Mouse (Mus musculus) limb, embryonic 12.5 days (tissue): Measurements from ENCODE around the gene Tank. TPM values are rescaled to one million over a fixed set of nuclear protein-coding genes. Genes with fewer than 3 reads are reported as not detected.

Experiments
- ATAC-seq: fragments of 200-750 bp; cut with Nextera tagmentation; 2 replicates; pipeline ENCODE4 v1.8.0; 2017; ENCODE audit warnings: low read depth, moderate TSS enrichment; ENCODE audit not compliant: insufficient number of reproducible peaks, insufficient read depth, low FRiP score, low TSS enrichment
- H3K27ac ChIP-seq: fragments of 300-500 bp; sonication (generic); 2 replicates; pipeline ENCODE4 v1.5.1; 2016; ENCODE audit warnings: mild to moderate bottlenecking, moderate library complexity
- H3K27me3 ChIP-seq: fragments of 300-500 bp; sonication (generic); 2 replicates; pipeline ENCODE4 v1.6.1; 2016; ENCODE audit warnings: mild to moderate bottlenecking, moderate library complexity
- H3K36me3 ChIP-seq: fragments of 300-500 bp; sonication (generic); 2 replicates; pipeline ENCODE4 v1.6.1; 2016; ENCODE audit warnings: mild to moderate bottlenecking, moderate library complexity
- H3K4me1 ChIP-seq: fragments of 300-500 bp; sonication (generic); replicated peaks from 2 replicates; pipeline ENCODE4 v1.6.1; 2016
- H3K4me2 ChIP-seq: fragments of 300-500 bp; sonication (generic); 2 replicates; pipeline ENCODE4 v1.6.1; 2016; ENCODE audit warnings: mild to moderate bottlenecking, moderate library complexity
- H3K4me3 ChIP-seq: fragments of 300-500 bp; sonication (generic); replicated peaks from 2 replicates; pipeline ENCODE4 v1.5.1; 2016; ENCODE audit warnings: mild to moderate bottlenecking
- H3K9ac ChIP-seq: fragments of 300-500 bp; sonication (generic); replicated peaks from 2 replicates; pipeline ENCODE4 v1.6.1; 2016; ENCODE audit warnings: mild to moderate bottlenecking, moderate library complexity
- H3K9me3 ChIP-seq: fragments of 300-500 bp; sonication (generic); 2 replicates; pipeline ENCODE4 v1.6.1; 2016; ENCODE audit warnings: mild to moderate bottlenecking, moderate library complexity
- WGBS: fragments of 180-500 bp; shearing (Covaris S2); methylation state at CpG from one replicate; pipeline ENCODE4 v1.1.7; 2016; 5-methylcytosine and 5-hydroxymethylcytosine counted together
- polyA plus RNA-seq: library from polyadenylated mRNA; unstranded; fragments of >200 nt; fragmentation: Nextera tagmentation; extraction: Ambion mirVana; gene quantifications from 2 replicates; pipeline ENCODE4 v1.2.1, GENCODE M21; 2016

Tank gene
- polyA plus RNA-seq, 1 experiment from 2014 or later: 25.3 TPM

- H3K9ac ChIP-seq: no peak overlapping the region
- no peak overlapping the region for H3K4me2 ChIP-seq
- H3K27me3 ChIP-seq: no peaks in the 10 kb centered on the region
- H3K9me3 ChIP-seq: no peaks in the 10 kb centered on the region
- H3K4me1 ChIP-seq: no peaks in the 10 kb centered on the region
- no peak overlapping the region for H3K27ac ChIP-seq
- no peak for ATAC-seq
- H3K36me3 ChIP-seq: no peaks in the 10 kb centered on the region
- H3K4me3 ChIP-seq: no peak overlapping the region
- 74% methylated on average over 3 of the region's 3 CpGs for WGBS
These were observed 25.1 kb downstream of the Tank start for GRCm38 (mm10) chr2:61603461-61603860.

- Histone ChIP-seq H3K4me2 (no peak overlapping the region), H3K4me3 (no peak overlapping the region), H3K36me3 (0 out of 2 replicates have a peak, but pooled peaks cover 4% of the 10 kb centered on the region), H3K4me1 (no peaks in the 10 kb centered on the region), H3K9ac (no peak overlapping the region), H3K27me3 (no peaks in the 10 kb centered on the region), H3K27ac (no peak overlapping the region), H3K9me3 (no peaks in the 10 kb centered on the region)
- no peak for ATAC-seq
- WGBS: 100% methylated on average over 1 of the region's 1 CpGs
These were observed 28.6 kb downstream of the Tank start for GRCm38 (mm10) chr2:61606942-61607341.

- Histone ChIP-seq H3K27me3 (no peaks in the 10 kb centered on the region), H3K4me3 (no peak overlapping the region), H3K27ac (no peak overlapping the region), H3K36me3 (peaks cover 42% of the 10 kb centered on the region), H3K4me2 (no peak overlapping the region), H3K4me1 (no peaks in the 10 kb centered on the region), H3K9me3 (no peaks in the 10 kb centered on the region), H3K9ac (no peak overlapping the region)
- ATAC-seq: no peak
These were observed 45.6 kb downstream of the Tank start for GRCm38 (mm10) chr2:61623996-61624395.

GRCm38 (mm10) chr2:61630864-61631555, 52.6 kb downstream of the Tank start:
- no peaks in the 10 kb centered on the region for H3K27me3 ChIP-seq
- peaks cover 25% of the 10 kb centered on the region; the same call in 1 of the 2 replicates for H3K36me3 ChIP-seq
- no peak overlapping the region for H3K4me2 ChIP-seq
- H3K27ac ChIP-seq: no peak overlapping the region
- no peak overlapping the region for H3K9ac ChIP-seq
- H3K9me3 ChIP-seq: no peaks in the 10 kb centered on the region
- 89% methylated on average over 3 of the region's 3 CpGs for WGBS
- ATAC-seq: no peak
- no peak overlapping the region for H3K4me3 ChIP-seq
- no peaks in the 10 kb centered on the region for H3K4me1 ChIP-seq

- H3K4me2 ChIP-seq: no peak overlapping the region
- no peaks in the 10 kb centered on the region for H3K4me1 ChIP-seq
- no peaks in the 10 kb centered on the region for H3K27me3 ChIP-seq
- no peak for ATAC-seq
- 98% methylated on average over 1 of the region's 1 CpGs for WGBS
- no peak overlapping the region for H3K27ac ChIP-seq
- H3K4me3 ChIP-seq: no peak overlapping the region
- H3K9me3 ChIP-seq: no peaks in the 10 kb centered on the region
- H3K9ac ChIP-seq: no peak overlapping the region
- H3K36me3 ChIP-seq: 0 out of 2 replicates have a peak, but pooled peaks cover 10% of the 10 kb centered on the region
These were observed 56.7 kb downstream of the Tank start for GRCm38 (mm10) chr2:61635099-61635498.

GRCm38 (mm10) chr2:61638182-61638581, 59.8 kb downstream of the Tank start:
- Histone ChIP-seq H3K36me3 (no peaks in the 10 kb centered on the region), H3K4me3 (no peak overlapping the region), H3K4me2 (no peak overlapping the region), H3K9me3 (no peaks in the 10 kb centered on the region), H3K27me3 (no peaks in the 10 kb centered on the region), H3K27ac (no peak overlapping the region), H3K9ac (no peak overlapping the region), H3K4me1 (no peaks in the 10 kb centered on the region)
- 78% methylated on average over 6 of the region's 6 CpGs for WGBS
- no peak for ATAC-seq

GRCm38 (mm10) chr2:61642452-61643368, 64.3 kb downstream of the Tank start:
- no peak for ATAC-seq
- Histone ChIP-seq H3K9ac (no peak overlapping the region), H3K27me3 (no peaks in the 10 kb centered on the region), H3K9me3 (no peaks in the 10 kb centered on the region), H3K4me1 (no peaks in the 10 kb centered on the region), H3K4me2 (no peak overlapping the region), H3K36me3 (peaks cover 4% of the 10 kb centered on the region; the same call in 1 of the 2 replicates), H3K27ac (no peak overlapping the region), H3K4me3 (no peak overlapping the region)
- WGBS: 53% methylated on average over 6 of the region's 6 CpGs

- Histone ChIP-seq H3K9me3 (no peaks in the 10 kb centered on the region), H3K36me3 (peaks cover 19% of the 10 kb centered on the region), H3K4me2 (no peak overlapping the region), H3K27ac (no peak overlapping the region), H3K4me3 (no peak overlapping the region), H3K9ac (no peak overlapping the region), H3K27me3 (peaks cover 16% of the 10 kb centered on the region), H3K4me1 (peaks cover 5% of the 10 kb centered on the region)
- WGBS: 76% methylated on average over 4 of the region's 4 CpGs
- ATAC-seq: no peak
These were observed 72.8 kb downstream of the Tank start for GRCm38 (mm10) chr2:61651206-61651605.

- H3K27me3 ChIP-seq: peaks cover 17% of the 10 kb centered on the region
- no peak overlapping the region for H3K4me2 ChIP-seq
- H3K9ac ChIP-seq: no peak overlapping the region
- H3K4me1 ChIP-seq: peaks cover 6% of the 10 kb centered on the region
- no peak overlapping the region for H3K27ac ChIP-seq
- ATAC-seq: no peak
- peaks cover 18% of the 10 kb centered on the region for H3K36me3 ChIP-seq
- H3K9me3 ChIP-seq: no peaks in the 10 kb centered on the region
- no peak overlapping the region for H3K4me3 ChIP-seq
- WGBS: 75% methylated on average over 3 of the region's 3 CpGs
These were observed 73.3 kb downstream of the Tank start for GRCm38 (mm10) chr2:61651640-61652039.

- 5% methylated on average over 12 of the region's 12 CpGs for WGBS
- peak overlapping the region; percentile 96 for H3K4me2 ChIP-seq
- no peak overlapping the region for H3K27ac ChIP-seq
- peak overlapping the region; percentile 58 for H3K4me3 ChIP-seq
- peaks cover 11% of the 10 kb centered on the region for H3K4me1 ChIP-seq
- H3K36me3 ChIP-seq: peaks cover 3% of the 10 kb centered on the region; the same call in 1 of the 2 replicates
- no peak for ATAC-seq
- H3K9ac ChIP-seq: peak overlapping the region; percentile 69
- no peaks in the 10 kb centered on the region for H3K9me3 ChIP-seq
- H3K27me3 ChIP-seq: peaks cover 26% of the 10 kb centered on the region
These were observed 76.6 kb downstream of the Tank start for GRCm38 (mm10) chr2:61655046-61655381.

GRCm38 (mm10) chr2:61655382-61656281, 77.2 kb downstream of the Tank start:
- WGBS: under 1% methylated on average over 46 of the region's 46 CpGs
- Histone ChIP-seq H3K4me3 (peak overlapping the region; percentile 58), H3K36me3 (no peaks in the 10 kb centered on the region), H3K4me1 (peaks cover 11% of the 10 kb centered on the region), H3K9ac (peak overlapping the region; percentile 69), H3K27ac (no peak overlapping the region), H3K27me3 (peaks cover 26% of the 10 kb centered on the region), H3K9me3 (no peaks in the 10 kb centered on the region), H3K4me2 (peak overlapping the region; percentile 96)
- ATAC-seq: peak; percentile 45; the same call in 1 of the 2 replicates
